Mouse (Mus musculus) stomach, embryonic 16.5 days (tissue): ENCODE measurements around the gene Cox4i2. TPM values are rescaled to one million over a fixed set of nuclear protein-coding genes. Genes with fewer than 3 reads are reported as not detected.
A peak's percentile ranks its signal among the peaks of the same experiment; 100 is the strongest.

Experiments used
- ATAC-seq: fragments of 200-750 bp; cut with Nextera tagmentation; 2 replicates; pipeline ENCODE4 v1.8.0; 2017; ENCODE audit warnings: moderate number of reproducible peaks, moderate TSS enrichment; ENCODE audit not compliant: insufficient read depth, low FRiP score
- H3K27ac ChIP-seq: fragments of 300-500 bp; sonication (generic); 2 replicates; pipeline ENCODE4 v1.5.1; 2014; ENCODE audit warnings: low read length
- H3K27me3 ChIP-seq: fragments of 300-500 bp; sonication (generic); 2 replicates; pipeline ENCODE4 v1.6.1; 2014; ENCODE audit warnings: low read length, control low read depth, mixed read lengths; ENCODE audit not compliant: control insufficient read depth, insufficient read depth
- H3K36me3 ChIP-seq: fragments of 300-500 bp; sonication (generic); 2 replicates; pipeline ENCODE4 v1.6.1; 2014; ENCODE audit warnings: low read length; ENCODE audit not compliant: control insufficient read depth, insufficient read depth
- H3K4me1 ChIP-seq: fragments of 300-500 bp; sonication (generic); 2 replicates; pipeline ENCODE4 v1.6.1; 2014; ENCODE audit warnings: low read length, control low read depth, mixed read lengths; ENCODE audit not compliant: control insufficient read depth, insufficient read depth
- H3K4me2 ChIP-seq: fragments of 300-500 bp; sonication (generic); 2 replicates; pipeline ENCODE4 v1.6.1; 2014; ENCODE audit warnings: low read depth, low read length, mixed read lengths
- H3K4me3 ChIP-seq: fragments of 300-500 bp; sonication (generic); replicated peaks from 2 replicates; pipeline ENCODE4 v1.5.1; 2014; ENCODE audit warnings: mild to moderate bottlenecking, low read length
- H3K9ac ChIP-seq: fragments of 300-500 bp; sonication (generic); 2 replicates; pipeline ENCODE4 v1.6.1; 2014; ENCODE audit warnings: low read length
- H3K9me3 ChIP-seq: fragments of 300-500 bp; sonication (generic); replicated peaks from 2 replicates; pipeline ENCODE4 v1.6.1; 2016; ENCODE audit warnings: low read length, control low read depth; ENCODE audit not compliant: control insufficient read depth
- WGBS: fragments of 180-500 bp; shearing (Covaris S2); extraction: QIAGEN DNeasy Blood & Tissue Kit; methylation state at CpG from one replicate; pipeline ENCODE4 v1.1.7; 2014; 5-methylcytosine and 5-hydroxymethylcytosine counted together
- polyA plus RNA-seq: library from polyadenylated mRNA; unstranded; fragments of >200 nt; fragmentation: Nextera tagmentation; extraction: Ambion mirVana; gene quantifications from 2 replicates; pipeline ENCODE4 v1.2.1, GENCODE M21; 2015

Cox4i2 gene
- polyA plus RNA-seq, 1 experiment from 2014 or later: 21.3 TPM

- no peak overlapping the region for H3K9ac ChIP-seq
- H3K27me3 ChIP-seq: no peaks in the 10 kb centered on the region
- no peak overlapping the region for H3K4me3 ChIP-seq
- 62% methylated on average over 7 of the region's 7 CpGs for WGBS
- no peak for ATAC-seq
- no peaks in the 10 kb centered on the region for H3K9me3 ChIP-seq
- no peak overlapping the region for H3K27ac ChIP-seq
- H3K4me1 ChIP-seq: peaks cover 12% of the 10 kb centered on the region
- H3K36me3 ChIP-seq: no peaks in the 10 kb centered on the region
- H3K4me2 ChIP-seq: no peak overlapping the region
Measured at GRCm38 (mm10) chr2:152799954-152800761, 46.2 kb downstream of the Cox4i2 start.

GRCm38 (mm10) chr2:152800762-152801113, 46.8 kb downstream of the Cox4i2 start:
- H3K9me3 ChIP-seq: no peaks in the 10 kb centered on the region
- H3K4me3 ChIP-seq: no peak overlapping the region
- no peak overlapping the region for H3K9ac ChIP-seq
- H3K27ac ChIP-seq: no peak overlapping the region
- no peaks in the 10 kb centered on the region for H3K36me3 ChIP-seq
- H3K4me1 ChIP-seq: peaks cover 15% of the 10 kb centered on the region
- H3K27me3 ChIP-seq: no peaks in the 10 kb centered on the region
- ATAC-seq: no peak
- H3K4me2 ChIP-seq: no peak overlapping the region

- WGBS: 92% methylated on average over 10 of the region's 10 CpGs
- ATAC-seq: no peak
- Histone ChIP-seq H3K27me3 (no peaks in the 10 kb centered on the region), H3K27ac (no peak overlapping the region), H3K4me1 (peaks cover 15% of the 10 kb centered on the region), H3K4me3 (no peak overlapping the region), H3K9ac (no peak overlapping the region), H3K9me3 (no peaks in the 10 kb centered on the region), H3K4me2 (no peak overlapping the region), H3K36me3 (no peaks in the 10 kb centered on the region)
Measured at GRCm38 (mm10) chr2:152802303-152802702, 48.3 kb downstream of the Cox4i2 start.

- Histone ChIP-seq H3K27ac (no peak overlapping the region), H3K9me3 (no peaks in the 10 kb centered on the region), H3K4me2 (no peak overlapping the region), H3K4me3 (no peak overlapping the region), H3K4me1 (peaks cover 15% of the 10 kb centered on the region), H3K27me3 (no peaks in the 10 kb centered on the region), H3K9ac (no peak overlapping the region), H3K36me3 (no peaks in the 10 kb centered on the region)
- ATAC-seq: no peak
- WGBS: 88% methylated on average over 5 of the region's 5 CpGs
Measured at GRCm38 (mm10) chr2:152803081-152803480, 49.1 kb downstream of the Cox4i2 start.

GRCm38 (mm10) chr2:152804408-152805110, 50.6 kb downstream of the Cox4i2 start:
- Histone ChIP-seq H3K36me3 (no peaks in the 10 kb centered on the region), H3K9me3 (no peaks in the 10 kb centered on the region), H3K27me3 (no peaks in the 10 kb centered on the region), H3K9ac (peak overlapping the region; percentile 46; the same call in 1 of the 2 replicates), H3K27ac (peak overlapping the region; percentile 88), H3K4me2 (no peak overlapping the region; the same call in 1 of the 2 replicates), H3K4me3 (no peak overlapping the region), H3K4me1 (peaks cover 15% of the 10 kb centered on the region)
- ATAC-seq: peak; percentile 77; the same call in 1 of the 2 replicates
- 5% methylated on average over 6 of the region's 6 CpGs for WGBS

GRCm38 (mm10) chr2:152805111-152805490, 51.1 kb downstream of the Cox4i2 start:
- ATAC-seq: no peak
- H3K9ac ChIP-seq: peak overlapping the region; percentile 46; the same call in 1 of the 2 replicates
- no peaks in the 10 kb centered on the region for H3K9me3 ChIP-seq
- no peak overlapping the region for H3K4me2 ChIP-seq
- no peaks in the 10 kb centered on the region for H3K36me3 ChIP-seq
- H3K4me1 ChIP-seq: peaks cover 15% of the 10 kb centered on the region
- H3K27ac ChIP-seq: peak overlapping the region; percentile 88
- 46% methylated on average over 5 of the region's 5 CpGs for WGBS
- no peaks in the 10 kb centered on the region for H3K27me3 ChIP-seq
- H3K4me3 ChIP-seq: no peak overlapping the region

GRCm38 (mm10) chr2:152806037-152806436, 52.1 kb downstream of the Cox4i2 start:
- H3K36me3 ChIP-seq: no peaks in the 10 kb centered on the region
- no peak overlapping the region for H3K9ac ChIP-seq
- no peaks in the 10 kb centered on the region for H3K27me3 ChIP-seq
- no peak overlapping the region for H3K27ac ChIP-seq
- H3K4me2 ChIP-seq: no peak overlapping the region
- H3K4me3 ChIP-seq: no peak overlapping the region
- no peak for ATAC-seq
- H3K4me1 ChIP-seq: peaks cover 21% of the 10 kb centered on the region
- H3K9me3 ChIP-seq: no peaks in the 10 kb centered on the region
- WGBS: 57% methylated on average over 2 of the region's 2 CpGs

GRCm38 (mm10) chr2:152808178-152808577, 54.2 kb downstream of the Cox4i2 start:
- no peak overlapping the region for H3K9ac ChIP-seq
- no peak for ATAC-seq

GRCm38 (mm10) chr2:152810158-152810941, 56.4 kb downstream of the Cox4i2 start:
- WGBS: 70% methylated on average over 5 of the region's 5 CpGs
- ATAC-seq: no peak
- no peaks in the 10 kb centered on the region for H3K27me3 ChIP-seq
- no peaks in the 10 kb centered on the region for H3K9me3 ChIP-seq
- no peak overlapping the region for H3K4me2 ChIP-seq
- no peaks in the 10 kb centered on the region for H3K36me3 ChIP-seq
- no peak overlapping the region for H3K9ac ChIP-seq
- peak overlapping the region; percentile 63 for H3K27ac ChIP-seq
- H3K4me1 ChIP-seq: peaks cover 20% of the 10 kb centered on the region
- H3K4me3 ChIP-seq: no peak overlapping the region

More at GRCm38 (mm10) chr2:152808178-152808577, 54.2 kb downstream of the Cox4i2 start:
- no peaks in the 10 kb centered on the region for H3K27me3 ChIP-seq
- H3K36me3 ChIP-seq: no peaks in the 10 kb centered on the region
- no peak overlapping the region for H3K27ac ChIP-seq
- no peaks in the 10 kb centered on the region for H3K9me3 ChIP-seq
- H3K4me2 ChIP-seq: no peak overlapping the region
- peaks cover 32% of the 10 kb centered on the region for H3K4me1 ChIP-seq
- 66% methylated on average over 3 of the region's 3 CpGs for WGBS
- H3K4me3 ChIP-seq: no peak overlapping the region
